Mouse (Mus musculus) hindbrain, embryonic 14.5 days (tissue): ENCODE measurements around the gene Fbxo36. TPM values are rescaled to one million over a fixed set of nuclear protein-coding genes. Genes with fewer than 3 reads are reported as not detected.

Experiments
- ATAC-seq: fragments of 200-750 bp; cut with Nextera tagmentation; 2 replicates; pipeline ENCODE4 v1.8.0; 2017; ENCODE audit warnings: moderate number of reproducible peaks, mild to moderate bottlenecking, moderate TSS enrichment, moderate library complexity; ENCODE audit not compliant: low FRiP score
- DNase-seq: peaks from one replicate; pipeline ENCODE4 v3.0.0-alpha.2; 2015; ENCODE audit warnings: low spot score
- H3K27ac ChIP-seq: fragments of 300-500 bp; sonication (generic); 2 replicates; pipeline ENCODE4 v1.5.1; 2014; ENCODE audit warnings: mild to moderate bottlenecking, moderate library complexity
- H3K27me3 ChIP-seq: fragments of 300-500 bp; sonication (generic); 2 replicates; pipeline ENCODE4 v1.6.1; 2014; ENCODE audit warnings: mild to moderate bottlenecking, low read length, mixed read lengths; ENCODE audit not compliant: control insufficient read depth, insufficient read depth
- H3K36me3 ChIP-seq: fragments of 300-500 bp; sonication (generic); replicated peaks from 2 replicates; pipeline ENCODE4 v1.6.1; 2014; ENCODE audit not compliant: control insufficient read depth, insufficient read depth
- H3K4me1 ChIP-seq: fragments of 300-500 bp; sonication (generic); replicated peaks from 2 replicates; pipeline ENCODE4 v1.6.1; 2014; ENCODE audit warnings: antibody characterized with exemption, low read length, mixed read lengths; ENCODE audit not compliant: control insufficient read depth, insufficient read depth
- H3K4me2 ChIP-seq: fragments of 300-500 bp; sonication (generic); replicated peaks from 2 replicates; pipeline ENCODE4 v1.6.1; 2014; ENCODE audit warnings: mild to moderate bottlenecking, moderate library complexity
- H3K4me3 ChIP-seq: fragments of 300-500 bp; sonication (generic); replicated peaks from 2 replicates; pipeline ENCODE4 v1.5.1; 2014; ENCODE audit warnings: mild to moderate bottlenecking, low read length
- H3K9ac ChIP-seq: fragments of 300-500 bp; sonication (generic); 2 replicates; pipeline ENCODE4 v1.6.1; 2014
- H3K9me3 ChIP-seq: fragments of 300-500 bp; sonication (generic); 2 replicates; pipeline ENCODE4 v1.6.1; 2016; ENCODE audit warnings: low read length; ENCODE audit not compliant: control insufficient read depth
- WGBS: fragments of 180-500 bp; shearing (Covaris S2); extraction: QIAGEN DNeasy Blood & Tissue Kit; methylation state at CpG from one replicate; pipeline ENCODE4 v1.1.7; 2014; 5-methylcytosine and 5-hydroxymethylcytosine counted together
- polyA plus RNA-seq: library from polyadenylated mRNA; unstranded; fragments of >200 nt; fragmentation: Nextera tagmentation; extraction: Ambion mirVana; gene quantifications from 2 replicates; pipeline ENCODE4 v1.2.1, GENCODE M21; 2014

Gene Fbxo36
- polyA plus RNA-seq, 1 experiment from 2014 or later, result 9.5 TPM

DNA sequence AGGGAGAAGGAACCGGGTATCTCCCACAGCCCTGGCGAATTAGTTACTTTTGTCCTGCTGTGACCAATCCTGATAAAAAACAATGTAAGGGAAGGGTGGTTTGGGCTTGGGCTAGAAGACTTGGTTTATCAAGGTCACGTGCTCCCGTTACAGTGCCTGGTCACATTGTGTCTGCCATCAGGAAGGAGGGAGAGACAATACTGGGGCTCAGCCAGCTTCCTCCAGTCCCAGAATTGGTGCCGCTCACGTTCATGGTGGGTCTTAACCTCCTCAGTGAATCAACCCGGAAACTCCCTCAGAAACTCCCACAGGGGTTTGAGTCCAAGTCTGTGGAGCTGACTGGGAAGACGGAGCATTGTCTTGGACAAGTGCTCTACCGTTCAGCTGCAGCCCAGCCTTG, 86.0 kb downstream of the Fbxo36 start:
- Histone ChIP-seq H3K9ac (no peak overlapping the region), H3K27me3 (no peaks in the 10 kb centered on the region), H3K27ac (no peak overlapping the region), H3K36me3 (peaks cover 13% of the 10 kb centered on the region), H3K4me2 (no peak overlapping the region), H3K4me1 (no peaks in the 10 kb centered on the region), H3K9me3 (no peaks in the 10 kb centered on the region), H3K4me3 (no peak overlapping the region)
- no peak for ATAC-seq
- 78% methylated on average over 9 of the region's 9 CpGs for WGBS
- DNase-seq, result no peak

DNA sequence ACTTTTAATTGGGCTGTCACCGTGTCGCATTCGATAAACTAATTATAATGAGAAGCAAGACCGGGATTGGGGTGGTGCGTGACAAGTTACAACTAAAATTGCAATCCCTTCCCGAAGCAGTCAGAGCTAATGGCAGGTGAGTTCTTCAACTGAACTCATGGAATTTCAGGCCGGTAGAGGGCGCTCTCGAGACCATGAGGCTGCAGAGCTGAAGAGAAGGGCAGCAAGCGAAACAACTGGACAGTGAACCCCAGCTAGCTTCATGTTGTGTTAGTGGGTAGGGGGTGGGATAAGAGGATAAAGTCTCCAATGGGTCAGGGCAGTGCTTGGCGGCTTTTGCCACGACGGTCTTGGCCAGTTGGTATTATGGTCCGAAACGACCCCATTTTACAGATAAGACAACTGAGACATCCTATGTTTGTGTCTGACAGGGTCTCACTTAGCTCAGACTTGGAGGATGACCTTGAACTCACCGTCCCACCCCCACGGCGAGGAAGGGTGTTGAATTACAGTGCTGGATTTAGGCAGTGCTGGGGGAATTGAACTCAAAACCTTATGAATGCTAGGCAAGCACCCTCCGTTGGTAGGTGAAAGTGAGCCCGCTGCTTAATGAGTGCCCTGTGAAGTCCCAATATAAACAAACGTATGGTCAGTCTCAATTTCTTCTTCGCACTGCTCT, 94.0 kb downstream of the Fbxo36 start:
- Histone ChIP-seq H3K27ac (peak overlapping the region; percentile 96), H3K9me3 (no peaks in the 10 kb centered on the region), H3K36me3 (no peaks in the 10 kb centered on the region; the same call in 1 of the 2 replicates), H3K4me3 (peak overlapping the region; percentile 74), H3K4me1 (peaks cover 5% of the 10 kb centered on the region; the same call in 1 of the 2 replicates), H3K27me3 (no peaks in the 10 kb centered on the region), H3K4me2 (peak overlapping the region; percentile 73), H3K9ac (peak overlapping the region; percentile 90)
- WGBS, result 11% methylated on average over 22 of the region's 22 CpGs
- ATAC-seq (peak; percentile 15; the same call in 1 of the 2 replicates), DNase-seq (peak; percentile 86)

DNA sequence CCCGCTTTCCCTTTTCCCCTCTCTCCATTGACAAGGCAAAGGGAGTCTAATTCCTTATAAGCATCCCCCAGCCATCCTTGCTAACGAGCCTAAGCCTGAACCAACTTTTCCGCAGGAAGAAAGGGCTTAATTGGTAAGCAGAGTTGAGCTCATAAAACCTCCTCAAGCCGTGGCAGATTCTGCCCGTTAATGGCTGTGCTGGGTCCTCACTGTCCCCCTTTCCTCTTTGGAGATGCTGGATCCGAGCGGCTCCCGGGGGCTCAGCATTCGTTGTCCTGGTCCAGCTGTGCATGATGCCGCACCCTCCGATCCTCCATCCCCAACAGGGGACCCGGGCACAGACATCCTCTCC, 94.5 kb downstream of the Fbxo36 start:
- WGBS, result 2% methylated on average over 12 of the region's 12 CpGs
- no peak; the same call in 1 of the 2 replicates for ATAC-seq
- peak; percentile 62 for DNase-seq
- peak overlapping the region; percentile 96 for H3K27ac ChIP-seq
- peak overlapping the region; percentile 74 for H3K4me3 ChIP-seq
- peak overlapping the region; percentile 90 for H3K9ac ChIP-seq
- H3K4me1 ChIP-seq, result peaks cover 5% of the 10 kb centered on the region; the same call in 1 of the 2 replicates
- H3K27me3 ChIP-seq, result no peaks in the 10 kb centered on the region
- no peaks in the 10 kb centered on the region for H3K9me3 ChIP-seq
- peak overlapping the region; percentile 73 for H3K4me2 ChIP-seq
- H3K36me3 ChIP-seq, result no peaks in the 10 kb centered on the region; the same call in 1 of the 2 replicates

DNA sequence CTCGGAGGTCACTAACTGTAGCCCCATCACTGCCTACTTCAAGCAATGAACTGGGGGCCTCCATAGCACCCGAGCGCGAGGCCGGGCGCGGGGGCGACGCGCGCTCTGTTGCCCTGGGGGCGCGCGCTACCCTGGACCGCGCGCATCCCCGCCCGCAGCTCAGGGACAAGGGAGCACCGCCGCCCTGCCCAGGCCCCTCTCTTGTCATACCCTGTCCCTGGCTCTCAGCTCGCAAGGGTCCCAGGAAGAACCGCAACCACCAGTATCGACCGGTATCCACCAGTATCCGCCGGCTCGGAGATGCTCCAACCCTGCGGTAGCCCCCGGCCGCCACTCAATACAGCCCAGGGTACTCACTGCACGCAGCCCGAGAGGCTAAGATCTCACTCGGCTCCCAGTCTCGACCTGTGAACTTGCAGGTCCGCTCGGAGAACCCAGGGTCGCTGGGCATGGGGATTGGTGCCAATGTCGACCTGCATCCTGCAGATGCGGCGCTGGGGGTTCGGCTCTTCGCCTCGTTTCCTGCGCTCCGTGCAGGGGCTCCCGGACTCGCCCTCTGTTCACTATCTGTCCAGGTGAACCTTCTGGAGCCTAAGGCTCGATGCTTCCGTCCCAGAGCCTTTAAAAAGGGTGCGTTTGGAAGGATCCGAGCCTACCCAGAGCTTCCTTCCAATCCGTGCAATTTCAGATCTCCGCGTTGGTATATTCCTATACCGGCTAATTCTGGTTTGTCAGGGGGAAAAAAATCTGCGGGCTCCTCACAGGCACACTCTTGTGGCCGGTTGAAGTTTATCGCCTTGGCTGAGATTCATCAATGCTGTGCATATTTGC, 95.1 kb downstream of the Fbxo36 start, which contains the start of gene Slc16a14:
Gene Slc16a14, minus strand, starts transcription at position 632 of the 831 bp plus-strand sequence.
- Histone ChIP-seq H3K36me3 (no peaks in the 10 kb centered on the region), H3K9me3 (no peaks in the 10 kb centered on the region), H3K4me2 (peak within 1 kb of the TSS; percentile 73), H3K27ac (peak within 1 kb of the TSS; percentile 96), H3K27me3 (no peaks in the 10 kb centered on the region), H3K4me3 (peak within 1 kb of the TSS; percentile 74), H3K9ac (peak within 1 kb of the TSS; percentile 90), H3K4me1 (peaks cover 5% of the 10 kb centered on the region; the same call in 1 of the 2 replicates)
- DNase-seq (peak; percentile 85), ATAC-seq (peak; percentile 86)
- WGBS, result under 1% methylated on average over 59 of the region's 59 CpGs

DNA sequence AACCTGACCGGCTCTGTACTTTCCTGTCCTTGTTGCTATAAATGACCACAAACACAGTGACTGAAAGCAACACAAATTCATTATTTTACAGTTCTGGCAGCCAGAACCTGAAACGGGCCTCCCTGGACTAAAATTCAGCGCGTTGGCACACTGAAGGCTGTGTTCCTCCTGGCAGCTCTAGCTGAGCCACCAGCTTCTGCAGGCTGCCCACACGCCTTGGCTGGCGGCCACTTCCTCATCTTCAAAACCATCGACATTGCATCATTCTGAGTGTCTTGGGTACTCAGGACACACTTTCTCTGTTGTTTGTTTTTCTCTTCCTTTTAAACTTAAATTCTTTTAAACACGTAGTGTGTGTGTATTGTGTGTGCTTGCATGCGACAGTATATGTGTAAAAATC, 96.0 kb downstream of the Fbxo36 start:
- 70% methylated on average over 9 of the region's 9 CpGs for WGBS

DNA sequence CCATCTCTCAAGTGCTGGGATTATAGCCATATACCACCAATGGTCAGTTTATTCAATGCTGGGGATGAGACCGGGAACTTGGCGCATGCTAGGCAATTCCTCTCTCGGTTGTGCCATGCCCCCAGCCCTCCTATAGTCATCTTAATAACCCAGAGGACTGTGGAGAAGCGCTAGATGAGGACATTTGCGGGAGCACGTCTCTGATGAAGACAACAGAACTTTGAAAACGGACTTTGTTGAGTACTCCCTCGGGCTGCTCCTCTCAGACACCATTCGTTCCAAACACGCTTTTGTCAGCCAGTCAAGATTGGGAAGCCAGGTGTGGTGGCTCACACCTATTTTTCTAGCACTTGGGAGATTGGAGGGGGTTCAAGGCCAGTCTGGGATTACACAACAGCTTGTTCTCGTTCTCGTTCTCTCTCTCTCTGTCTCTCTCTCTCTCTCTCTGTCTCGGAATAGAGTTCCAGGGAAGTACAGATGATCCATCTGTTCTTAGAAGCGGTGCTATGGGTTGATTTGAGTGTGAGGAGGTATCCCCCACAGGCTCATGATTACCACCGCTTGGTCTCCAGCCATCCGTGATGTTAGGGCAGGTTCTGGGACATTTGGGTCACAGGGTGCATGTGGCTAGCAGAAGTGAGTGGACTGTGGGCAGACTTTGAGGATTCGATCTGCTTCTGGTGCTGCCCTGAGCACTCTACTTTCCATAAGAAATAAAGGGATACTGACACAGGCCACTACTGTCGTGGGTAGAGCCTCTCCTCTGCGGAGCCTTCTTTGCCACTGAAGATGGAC, 97.3 kb downstream of the Fbxo36 start:
- no peaks in the 10 kb centered on the region for H3K9me3 ChIP-seq
- peaks cover 5% of the 10 kb centered on the region; the same call in 1 of the 2 replicates for H3K4me1 ChIP-seq
- no peak overlapping the region for H3K9ac ChIP-seq
- H3K36me3 ChIP-seq, result no peaks in the 10 kb centered on the region
- no peak overlapping the region for H3K27ac ChIP-seq
- 93% methylated on average over 19 of the region's 19 CpGs for WGBS
- H3K27me3 ChIP-seq, result no peaks in the 10 kb centered on the region
- no peak for DNase-seq
- H3K4me3 ChIP-seq, result no peak overlapping the region
- no peak overlapping the region for H3K4me2 ChIP-seq
- no peak for ATAC-seq

More for the DNA sequence above, 96.0 kb downstream of the Fbxo36 start:
- ATAC-seq (no peak), DNase-seq (peak; percentile 32)
- Histone ChIP-seq H3K4me1 (peaks cover 5% of the 10 kb centered on the region; the same call in 1 of the 2 replicates), H3K36me3 (no peaks in the 10 kb centered on the region), H3K9ac (0 out of 2 replicates have a peak overlapping the region, but pooled peaks have one; percentile 90), H3K4me2 (peak overlapping the region; percentile 73; the same call in 1 of the 2 replicates), H3K27me3 (no peaks in the 10 kb centered on the region), H3K27ac (no peak overlapping the region), H3K4me3 (no peak overlapping the region), H3K9me3 (no peaks in the 10 kb centered on the region)

DNA sequence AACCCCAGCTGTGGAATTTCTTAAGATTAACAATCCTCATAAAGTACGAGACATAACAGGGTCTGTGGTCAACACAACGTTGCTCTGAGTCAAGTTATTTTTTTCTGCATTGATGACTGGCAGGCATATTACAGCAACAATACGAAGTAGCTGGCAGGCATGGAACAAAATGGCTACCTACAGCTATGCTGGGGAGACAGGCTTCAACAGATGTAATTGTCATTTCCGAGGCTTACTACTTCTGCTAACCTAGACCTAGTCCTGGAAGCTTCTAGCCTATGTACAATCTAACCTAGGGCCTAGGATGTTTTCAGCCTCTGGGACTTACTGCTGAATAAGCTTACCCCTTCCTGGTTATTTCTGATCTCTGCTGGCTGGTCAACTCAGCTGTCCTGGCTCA, 99.8 kb downstream of the Fbxo36 start:
- Histone ChIP-seq H3K9me3 (0 out of 2 replicates have a peak, but pooled peaks cover 3% of the 10 kb centered on the region), H3K27me3 (no peaks in the 10 kb centered on the region), H3K4me2 (no peak overlapping the region), H3K4me1 (no peaks in the 10 kb centered on the region; the same call in 1 of the 2 replicates), H3K4me3 (no peak overlapping the region), H3K27ac (no peak overlapping the region), H3K9ac (no peak overlapping the region), H3K36me3 (no peaks in the 10 kb centered on the region)
- ATAC-seq (no peak), DNase-seq (no peak)
- WGBS, result 88% methylated on average over 4 of the region's 4 CpGs

DNA sequence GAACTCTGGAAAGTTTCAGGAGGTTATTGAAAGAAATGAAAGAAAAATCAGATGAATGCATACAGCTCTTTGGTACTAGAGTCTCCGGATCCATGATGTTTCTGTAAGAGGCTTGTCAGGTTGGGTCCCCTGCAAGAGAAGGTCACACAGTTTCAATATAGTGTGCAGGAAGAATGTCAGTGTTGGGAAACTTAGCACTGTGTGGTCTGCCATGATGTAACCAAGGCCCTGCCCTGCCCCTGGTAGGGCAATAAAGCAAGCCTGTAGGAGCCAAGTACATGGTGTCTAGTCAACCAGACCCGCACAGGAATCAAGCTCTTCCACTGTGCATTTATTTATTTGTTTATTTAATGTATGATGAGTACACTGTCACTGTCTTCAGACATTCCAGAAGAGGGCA, 100.7 kb downstream of the Fbxo36 start:
- H3K4me2 ChIP-seq, result no peak overlapping the region
- no peaks in the 10 kb centered on the region for H3K36me3 ChIP-seq
- DNase-seq, result no peak
- no peak for ATAC-seq
- H3K4me3 ChIP-seq, result no peak overlapping the region
- 94% methylated on average over 2 of the region's 2 CpGs for WGBS
- no peaks in the 10 kb centered on the region; the same call in 1 of the 2 replicates for H3K4me1 ChIP-seq
- 0 out of 2 replicates have a peak, but pooled peaks cover 3% of the 10 kb centered on the region for H3K9me3 ChIP-seq
- no peaks in the 10 kb centered on the region for H3K27me3 ChIP-seq
- no peak overlapping the region for H3K27ac ChIP-seq
- no peak overlapping the region for H3K9ac ChIP-seq
